Mouse (Mus musculus) heart, embryonic 16.5 days (tissue): ENCODE measurements around the gene Tnpo2. TPM values are rescaled to one million over a fixed set of nuclear protein-coding genes. Genes with fewer than 3 reads are reported as not detected.

Experiments used
- ATAC-seq: fragments of 200-750 bp; cut with Nextera tagmentation; replicated peaks from 2 replicates; pipeline ENCODE4 v1.8.0; 2017; ENCODE audit warnings: moderate number of reproducible peaks; ENCODE audit not compliant: insufficient read depth, low FRiP score; ENCODE audit errors: extremely low read depth
- H3K27ac ChIP-seq: fragments of 300-500 bp; sonication (generic); 2 replicates; pipeline ENCODE4 v1.5.1; 2014; ENCODE audit warnings: mild to moderate bottlenecking, low read length, control low read depth, moderate library complexity
- H3K27me3 ChIP-seq: fragments of 300-500 bp; sonication (generic); 2 replicates; pipeline ENCODE4 v1.6.1; 2014; ENCODE audit warnings: low read length, mixed read lengths; ENCODE audit not compliant: control insufficient read depth, insufficient read depth
- H3K36me3 ChIP-seq: fragments of 300-500 bp; sonication (generic); 2 replicates; pipeline ENCODE4 v1.6.1; 2014; ENCODE audit not compliant: control insufficient read depth, insufficient read depth
- H3K4me1 ChIP-seq: fragments of 300-500 bp; sonication (generic); 2 replicates; pipeline ENCODE4 v1.6.1; 2014; ENCODE audit warnings: low read length, mixed read lengths; ENCODE audit not compliant: control insufficient read depth, insufficient read depth
- H3K4me2 ChIP-seq: fragments of 300-500 bp; sonication (generic); 2 replicates; pipeline ENCODE4 v1.6.1; 2014; ENCODE audit warnings: low read depth, mild to moderate bottlenecking, control low read depth, low read length
- H3K4me3 ChIP-seq: fragments of 300-500 bp; sonication (generic); 2 replicates; pipeline ENCODE4 v1.5.1; 2014; ENCODE audit warnings: mild to moderate bottlenecking, control low read depth, low read length
- H3K9ac ChIP-seq: fragments of 300-500 bp; sonication (generic); 2 replicates; pipeline ENCODE4 v1.6.1; 2014; ENCODE audit warnings: low read length, control low read depth
- H3K9me3 ChIP-seq: fragments of 300-500 bp; sonication (generic); replicated peaks from 2 replicates; pipeline ENCODE4 v1.6.1; 2016; ENCODE audit warnings: low read length; ENCODE audit not compliant: control insufficient read depth
- WGBS: fragments of 180-500 bp; shearing (Covaris S2); extraction: QIAGEN DNeasy Blood & Tissue Kit; methylation state at CpG from one replicate; pipeline ENCODE4 v1.1.7; 2014; 5-methylcytosine and 5-hydroxymethylcytosine counted together
- polyA plus RNA-seq: library from polyadenylated mRNA; unstranded; fragments of >200 nt; fragmentation: Nextera tagmentation; extraction: Ambion mirVana; gene quantifications from 2 replicates; pipeline ENCODE4 v1.2.1, GENCODE M21; 2015

Gene Tnpo2
- polyA plus RNA-seq, 1 experiment from 2014 or later: 18.8 TPM

DNA sequence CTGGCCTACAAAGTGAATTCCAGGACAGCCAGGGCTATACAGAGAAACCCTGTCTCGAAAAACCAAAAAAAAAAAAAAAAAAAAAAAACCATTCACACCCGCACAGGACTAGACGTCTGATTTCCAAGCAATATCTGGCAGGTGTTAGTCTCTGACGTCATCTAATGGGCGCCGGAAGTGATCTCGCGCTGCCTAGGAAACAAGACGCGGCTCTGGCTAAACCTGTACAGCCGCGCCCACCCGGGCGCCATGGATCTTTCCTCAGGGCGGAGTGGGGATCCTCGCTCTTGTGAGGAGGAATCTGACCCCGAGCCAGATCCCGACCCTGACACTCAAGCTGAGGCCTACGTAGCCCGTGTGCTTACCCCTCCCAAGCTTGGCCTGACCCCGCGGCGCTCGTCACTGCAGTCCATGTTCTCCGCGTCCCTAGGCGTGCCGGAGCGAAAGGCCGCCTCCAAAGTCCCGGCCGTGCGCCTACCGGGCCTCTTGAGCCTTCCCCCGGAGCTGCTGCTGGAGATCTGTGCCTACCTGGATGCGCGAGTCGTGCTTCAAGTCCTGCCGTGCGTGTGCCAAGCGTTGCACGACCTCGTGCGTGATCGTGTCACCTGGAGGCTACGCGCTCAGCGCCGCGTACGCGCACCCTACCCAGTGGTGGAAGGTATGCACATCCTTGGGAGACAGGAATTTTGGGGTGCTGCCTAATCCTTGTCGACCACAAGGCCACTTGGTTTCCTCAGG is 23.3 kb downstream of the Tnpo2 start, which contains the start of gene Fbxw9:
Gene Fbxw9 (plus strand): TSS at position 177 of the 738 bp plus-strand sequence.
- Histone ChIP-seq H3K4me3 (peak within 1 kb of the TSS; percentile 67), H3K9ac (peak within 1 kb of the TSS; percentile 72), H3K36me3 (peaks cover 13% of the 10 kb centered on the region), H3K4me2 (peak within 1 kb of the TSS; percentile 84), H3K27ac (no peak within 1 kb of the TSS), H3K9me3 (no peaks in the 10 kb centered on the region), H3K27me3 (no peaks in the 10 kb centered on the region), H3K4me1 (peaks cover 3% of the 10 kb centered on the region)
- under 1% methylated on average over 52 of the region's 53 CpGs for WGBS
- ATAC-seq: peak; percentile 90

DNA sequence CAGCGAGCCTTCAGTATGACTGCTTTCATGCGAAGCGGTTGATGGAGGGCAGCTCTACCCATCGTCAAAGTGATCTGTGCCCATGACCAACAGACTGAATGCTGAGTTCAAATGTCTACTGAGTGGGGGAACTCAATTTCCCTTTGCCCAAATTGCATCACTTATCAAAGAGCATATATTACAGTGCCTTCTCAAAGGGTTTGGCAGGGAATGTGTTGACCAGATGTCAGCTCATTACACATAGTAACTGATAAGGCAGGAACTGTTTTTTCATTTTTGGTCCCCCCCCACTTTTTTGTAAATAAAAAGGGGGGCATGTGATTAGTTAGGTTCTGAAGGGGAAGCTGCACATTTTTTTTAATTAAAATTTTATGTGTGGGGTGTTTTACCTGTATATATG is 25.9 kb downstream of the Tnpo2 start:
- H3K4me2 ChIP-seq: no peak overlapping the region
- peaks cover 3% of the 10 kb centered on the region for H3K36me3 ChIP-seq
- no peaks in the 10 kb centered on the region for H3K9me3 ChIP-seq
- ATAC-seq: no peak
- H3K4me3 ChIP-seq: no peak overlapping the region
- H3K27ac ChIP-seq: no peak overlapping the region
- 94% methylated on average over 4 of the region's 4 CpGs for WGBS
- no peaks in the 10 kb centered on the region for H3K27me3 ChIP-seq
- H3K9ac ChIP-seq: no peak overlapping the region
- peaks cover 3% of the 10 kb centered on the region for H3K4me1 ChIP-seq

DNA sequence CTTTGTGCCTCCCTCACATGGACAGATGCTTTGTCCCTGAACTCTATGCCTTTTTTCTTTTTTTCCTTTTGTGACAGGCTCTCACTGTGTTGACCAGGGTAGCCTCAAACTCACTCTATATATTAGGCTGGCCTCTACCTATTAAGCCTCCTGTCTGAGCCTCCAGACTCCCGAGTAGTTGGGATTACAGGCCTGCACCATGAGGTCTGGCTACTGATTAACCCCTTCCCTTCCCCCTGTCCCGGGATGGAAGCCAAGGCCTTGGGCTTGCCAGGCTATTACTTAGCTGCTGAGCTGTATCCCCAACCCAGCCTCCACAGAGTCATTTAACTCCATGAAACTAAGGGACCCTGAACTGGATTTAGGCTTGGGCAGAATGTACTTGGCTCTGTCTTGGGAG is 28.5 kb downstream of the Tnpo2 start:
- Histone ChIP-seq H3K27me3 (no peaks in the 10 kb centered on the region), H3K4me1 (peaks cover 3% of the 10 kb centered on the region), H3K4me3 (no peak overlapping the region), H3K4me2 (no peak overlapping the region), H3K9ac (no peak overlapping the region), H3K27ac (no peak overlapping the region), H3K9me3 (no peaks in the 10 kb centered on the region), H3K36me3 (peaks cover 3% of the 10 kb centered on the region)
- ATAC-seq: no peak
- WGBS: 33% methylated on average over 2 of the region's 2 CpGs

DNA sequence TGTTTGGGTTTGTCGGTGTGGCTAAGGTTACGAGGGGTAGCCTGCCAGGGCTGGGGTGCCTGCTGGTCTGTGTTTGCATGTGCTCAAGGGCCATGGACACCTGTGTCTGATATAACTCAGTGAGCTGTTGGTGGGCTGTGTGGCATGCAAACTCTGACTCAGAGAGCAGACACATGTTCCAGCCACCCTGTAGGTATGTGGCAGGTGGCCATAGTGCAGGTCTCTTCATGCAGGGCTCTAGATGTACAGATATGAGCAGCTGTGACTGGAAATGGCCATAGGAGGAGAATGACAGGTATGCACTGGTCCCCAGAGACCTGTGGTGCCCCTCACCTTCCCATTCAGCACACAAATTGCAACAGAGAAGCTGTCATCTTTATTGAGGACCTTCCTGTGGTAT is 30.4 kb downstream of the Tnpo2 start:
- no peak overlapping the region for H3K4me2 ChIP-seq
- no peak overlapping the region for H3K27ac ChIP-seq
- H3K4me3 ChIP-seq: no peak overlapping the region
- peaks cover 3% of the 10 kb centered on the region for H3K36me3 ChIP-seq
- no peak overlapping the region for H3K9ac ChIP-seq
- H3K27me3 ChIP-seq: no peaks in the 10 kb centered on the region
- H3K9me3 ChIP-seq: no peaks in the 10 kb centered on the region
- no peak for ATAC-seq
- WGBS: 93% methylated on average over 2 of the region's 2 CpGs
- 0 out of 2 replicates have a peak, but pooled peaks cover 3% of the 10 kb centered on the region for H3K4me1 ChIP-seq

DNA sequence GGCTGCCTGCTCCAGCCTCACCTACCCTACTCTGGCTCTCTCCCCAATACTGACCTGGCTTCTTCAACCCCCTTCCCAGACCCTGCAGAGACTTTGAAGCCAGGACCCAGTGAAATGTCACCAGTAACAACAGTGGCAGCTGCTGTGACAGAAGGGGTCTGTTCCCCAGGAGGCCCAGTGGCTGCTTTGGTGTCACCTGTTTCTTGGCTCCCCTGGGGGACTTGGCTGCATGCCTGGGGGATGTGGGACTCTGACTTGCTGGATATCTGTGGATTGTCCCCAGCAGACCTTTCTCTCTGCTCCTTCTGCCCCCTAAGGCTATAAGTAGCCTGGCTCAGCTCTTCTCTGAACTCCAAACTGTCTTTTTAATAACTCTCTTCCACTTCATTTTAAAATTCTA is 31.3 kb downstream of the Tnpo2 start, which contains the start of gene Gm5741:
Gene Gm5741 (minus strand): TSS at position 1 of the 400 bp plus-strand sequence.
- Histone ChIP-seq H3K4me2 (no peak within 1 kb of the TSS), H3K4me3 (no peak within 1 kb of the TSS), H3K9ac (no peak within 1 kb of the TSS), H3K9me3 (no peaks in the 10 kb centered on the region), H3K4me1 (peaks cover 9% of the 10 kb centered on the region), H3K27me3 (no peaks in the 10 kb centered on the region), H3K36me3 (no peaks in the 10 kb centered on the region), H3K27ac (no peak within 1 kb of the TSS)
- no peak for ATAC-seq

DNA sequence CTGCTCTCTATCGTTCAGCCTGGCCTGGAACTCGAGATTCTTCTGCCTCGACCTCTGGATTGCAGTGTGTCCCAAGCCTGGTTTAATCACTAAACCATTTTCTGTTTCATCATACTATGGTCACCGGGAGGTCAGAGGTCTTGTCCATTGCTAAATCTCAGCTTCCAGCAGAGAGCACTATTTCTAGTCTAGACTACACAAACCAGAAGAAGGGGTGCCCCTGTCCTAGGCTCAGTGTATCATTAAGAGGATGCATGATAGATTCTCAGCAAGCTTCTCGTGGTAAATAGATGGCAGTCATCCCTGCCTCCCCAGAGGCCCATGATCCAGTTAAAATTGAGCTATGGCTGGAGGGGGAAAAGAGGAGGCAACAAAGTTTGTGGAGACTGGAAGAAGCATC is 34.3 kb downstream of the Tnpo2 start:
- Histone ChIP-seq H3K4me2 (peak overlapping the region; percentile 87), H3K27me3 (no peaks in the 10 kb centered on the region), H3K9me3 (no peaks in the 10 kb centered on the region), H3K36me3 (peaks cover 19% of the 10 kb centered on the region), H3K9ac (peak overlapping the region; percentile 96), H3K4me1 (peaks cover 9% of the 10 kb centered on the region), H3K27ac (peak overlapping the region; percentile 98), H3K4me3 (peak overlapping the region; percentile 95)
- ATAC-seq: no peak
- 83% methylated on average over 5 of the region's 5 CpGs for WGBS

DNA sequence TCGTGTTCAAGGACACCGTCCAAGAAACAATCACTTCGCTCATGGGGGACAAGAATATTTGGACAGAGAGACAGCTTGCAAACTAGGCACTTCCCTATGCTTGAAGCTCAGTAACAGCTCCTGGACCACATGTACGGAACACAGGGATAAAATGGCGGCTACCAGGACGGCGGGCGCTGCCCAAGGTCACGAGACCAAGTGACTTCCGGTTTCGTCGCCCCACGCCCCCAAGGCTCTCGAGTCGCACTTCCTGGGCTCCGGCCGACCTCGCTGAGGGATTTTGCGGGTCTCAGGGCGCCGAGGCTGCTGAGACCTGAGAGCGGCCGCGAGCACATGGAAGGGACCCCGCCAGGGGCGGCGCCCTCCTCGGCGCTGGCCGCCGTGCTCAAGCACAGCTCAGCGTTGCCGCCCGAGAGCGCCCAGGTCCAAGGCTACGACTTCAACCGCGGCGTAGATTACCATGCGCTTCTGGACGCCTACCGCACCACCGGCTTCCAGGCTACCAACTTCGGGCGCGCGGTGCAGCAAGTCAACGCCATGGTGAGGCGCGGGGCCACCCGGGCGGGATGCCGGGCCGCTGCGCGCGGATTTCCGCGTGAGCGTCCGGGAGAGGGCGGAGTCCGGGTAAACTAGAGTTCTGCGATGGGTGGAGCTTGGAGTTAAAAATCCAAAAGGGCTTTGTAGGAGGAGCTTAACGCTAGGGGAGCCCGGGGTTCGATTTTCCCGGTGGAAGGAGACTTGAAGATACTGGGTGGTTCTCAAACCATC is 35.0 kb downstream of the Tnpo2 start, which contains the start of gene Dhps:
Gene Dhps (plus strand): TSS at position 244 of the 768 bp plus-strand sequence.
- under 1% methylated on average over 68 of the region's 68 CpGs for WGBS
- peak; percentile 92 for ATAC-seq
- Histone ChIP-seq H3K27me3 (no peaks in the 10 kb centered on the region), H3K9me3 (no peaks in the 10 kb centered on the region), H3K27ac (peak within 1 kb of the TSS; percentile 98), H3K36me3 (peaks cover 26% of the 10 kb centered on the region), H3K9ac (peak within 1 kb of the TSS; percentile 96), H3K4me3 (peak within 1 kb of the TSS; percentile 95), H3K4me1 (peaks cover 9% of the 10 kb centered on the region), H3K4me2 (peak within 1 kb of the TSS; percentile 87)

DNA sequence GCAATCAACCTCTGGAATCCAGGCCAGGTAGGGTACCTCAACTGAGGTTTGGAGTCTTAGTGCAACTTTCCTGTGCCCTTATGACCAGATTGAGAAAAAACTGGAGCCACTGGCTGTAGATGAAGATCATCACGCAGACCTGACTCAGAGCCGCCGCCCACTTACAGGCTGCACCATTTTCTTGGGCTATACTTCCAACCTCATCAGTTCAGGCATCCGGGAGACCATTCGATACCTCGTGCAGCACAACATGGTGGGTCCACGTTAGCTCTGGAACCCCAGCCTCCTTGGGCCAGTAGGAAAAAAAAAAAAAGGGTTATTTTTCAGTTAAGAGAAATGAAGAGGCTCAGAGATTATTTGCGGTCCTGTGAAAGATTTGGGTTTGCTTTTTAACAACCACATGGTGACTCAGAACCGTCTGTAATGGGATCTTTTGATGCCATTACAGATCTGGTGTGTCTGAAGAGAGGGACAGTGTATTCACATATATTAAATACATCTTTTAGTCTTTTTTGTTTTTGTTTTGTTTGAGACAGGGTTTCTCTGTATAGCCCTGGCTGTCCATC is 35.7 kb downstream of the Tnpo2 start:
- H3K9ac ChIP-seq: peak overlapping the region; percentile 96
- peak overlapping the region; percentile 98 for H3K27ac ChIP-seq
- H3K9me3 ChIP-seq: no peaks in the 10 kb centered on the region
- 39% methylated on average over 9 of the region's 9 CpGs for WGBS
- H3K4me2 ChIP-seq: peak overlapping the region; percentile 87
- peak overlapping the region; percentile 95 for H3K4me3 ChIP-seq
- peaks cover 27% of the 10 kb centered on the region for H3K36me3 ChIP-seq
- no peaks in the 10 kb centered on the region for H3K27me3 ChIP-seq
- ATAC-seq: no peak
- peaks cover 9% of the 10 kb centered on the region for H3K4me1 ChIP-seq
